Mouse (Mus musculus) heart, embryonic 11.5 days (tissue): ENCODE results near the gene Ralgps2. TPM values are rescaled to one million over a fixed set of nuclear protein-coding genes. Genes with fewer than 3 reads are reported as not detected.

Experiments used
- ATAC-seq: fragments of 200-750 bp; cut with Nextera tagmentation; replicated peaks from 2 replicates; pipeline ENCODE4 v1.8.0; 2017; ENCODE audit warnings: moderate library complexity; ENCODE audit not compliant: insufficient number of reproducible peaks, low FRiP score, low TSS enrichment
- H3K27ac ChIP-seq: fragments of 300-500 bp; sonication (generic); 2 replicates; pipeline ENCODE4 v1.5.1; 2014; ENCODE audit warnings: mild to moderate bottlenecking, low read depth, low read length
- H3K27me3 ChIP-seq: fragments of 300-500 bp; sonication (generic); 2 replicates; pipeline ENCODE4 v1.6.1; 2014; ENCODE audit warnings: mild to moderate bottlenecking, low read length, mixed read lengths; ENCODE audit not compliant: control insufficient read depth, insufficient read depth
- H3K36me3 ChIP-seq: fragments of 300-500 bp; sonication (generic); 2 replicates; pipeline ENCODE4 v1.6.1; 2014; ENCODE audit warnings: mild to moderate bottlenecking, low read length, moderate library complexity, mixed read lengths; ENCODE audit not compliant: control insufficient read depth, insufficient read depth
- H3K4me1 ChIP-seq: fragments of 300-500 bp; sonication (generic); 2 replicates; pipeline ENCODE4 v1.6.1; 2014; ENCODE audit warnings: low read length; ENCODE audit not compliant: control insufficient read depth, insufficient read depth
- H3K4me2 ChIP-seq: fragments of 300-500 bp; sonication (generic); 2 replicates; pipeline ENCODE4 v1.6.1; 2014; ENCODE audit warnings: mild to moderate bottlenecking, moderate library complexity
- H3K4me3 ChIP-seq: fragments of 300-500 bp; sonication (generic); 2 replicates; pipeline ENCODE4 v1.5.1; 2014; ENCODE audit warnings: low read depth, low read length
- H3K9ac ChIP-seq: fragments of 300-500 bp; sonication (generic); 2 replicates; pipeline ENCODE4 v1.6.1; 2014; ENCODE audit warnings: mild to moderate bottlenecking, low read depth, low read length, moderate library complexity
- H3K9me3 ChIP-seq: fragments of 300-500 bp; sonication (generic); replicated peaks from 2 replicates; pipeline ENCODE4 v1.6.1; 2016; ENCODE audit warnings: low read length; ENCODE audit not compliant: control insufficient read depth
- WGBS: fragments of 180-500 bp; shearing (Covaris S2); extraction: QIAGEN DNeasy Blood & Tissue Kit; methylation state at CpG from one replicate; pipeline ENCODE4 v1.1.7; 2014; ENCODE audit not compliant: insufficient replicate concordance; 5-methylcytosine and 5-hydroxymethylcytosine counted together
- polyA plus RNA-seq: library from polyadenylated mRNA; unstranded; fragments of >200 nt; fragmentation: Nextera tagmentation; extraction: Ambion mirVana; gene quantifications from 2 replicates; pipeline ENCODE4 v1.2.1, GENCODE M21; 2014

The Ralgps2 gene
- polyA plus RNA-seq, 1 experiment from 2014 or later = 44.1 TPM

DNA sequence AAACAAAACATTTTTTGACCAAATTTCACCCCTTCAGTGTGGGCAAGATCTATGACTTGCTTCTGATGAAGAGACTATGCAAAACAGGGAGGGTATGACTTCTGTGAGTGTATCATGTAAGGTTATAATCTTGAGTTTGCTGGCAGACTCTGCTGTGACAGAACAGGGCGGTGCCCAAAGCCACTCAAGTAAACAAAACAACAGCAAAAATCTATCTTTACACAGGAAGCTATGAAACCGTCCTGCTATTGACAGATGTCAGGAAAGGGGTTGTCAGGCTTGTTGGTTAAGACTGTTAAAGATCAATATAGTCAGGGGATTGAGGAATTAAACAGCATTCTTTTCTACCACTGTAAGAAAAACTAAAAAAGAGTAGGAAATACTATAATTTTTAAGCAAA is 33.8 kb downstream of the Ralgps2 start:
- WGBS = 80% methylated on average over 2 of the region's 2 CpGs
- ATAC-seq = no peak

DNA sequence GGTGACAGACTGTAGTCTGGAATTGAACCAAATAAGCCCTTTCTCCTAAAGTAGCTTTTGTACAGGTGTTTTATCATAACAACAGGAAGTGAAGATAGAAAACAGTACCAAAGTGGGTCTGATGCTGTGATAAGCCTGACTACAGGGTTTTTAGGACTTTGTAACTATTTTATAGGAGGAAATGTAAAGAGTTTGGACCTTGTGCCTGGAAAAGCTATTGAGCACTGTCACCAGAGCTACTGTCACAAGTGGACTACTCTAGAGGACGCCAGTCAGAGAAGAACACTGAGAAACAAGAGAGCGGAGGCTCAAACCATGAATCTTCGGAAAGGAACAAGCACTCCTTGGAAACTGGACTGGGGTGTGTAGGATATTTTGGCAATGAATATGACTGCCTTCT is 35.5 kb downstream of the Ralgps2 start:
- no peak for ATAC-seq
- Histone ChIP-seq H3K4me1 (no peaks in the 10 kb centered on the region), H3K4me3 (no peak overlapping the region), H3K4me2 (no peak overlapping the region), H3K27me3 (no peaks in the 10 kb centered on the region), H3K9me3 (no peaks in the 10 kb centered on the region), H3K9ac (no peak overlapping the region), H3K36me3 (no peaks in the 10 kb centered on the region), H3K27ac (no peak overlapping the region)
- 85% methylated on average over 3 of the region's 3 CpGs for WGBS

More for the DNA sequence above, 33.8 kb downstream of the Ralgps2 start:
- Histone ChIP-seq H3K27ac (no peak overlapping the region), H3K27me3 (no peaks in the 10 kb centered on the region), H3K4me1 (no peaks in the 10 kb centered on the region), H3K4me3 (no peak overlapping the region), H3K9me3 (no peaks in the 10 kb centered on the region), H3K36me3 (no peaks in the 10 kb centered on the region), H3K9ac (no peak overlapping the region), H3K4me2 (no peak overlapping the region)

DNA sequence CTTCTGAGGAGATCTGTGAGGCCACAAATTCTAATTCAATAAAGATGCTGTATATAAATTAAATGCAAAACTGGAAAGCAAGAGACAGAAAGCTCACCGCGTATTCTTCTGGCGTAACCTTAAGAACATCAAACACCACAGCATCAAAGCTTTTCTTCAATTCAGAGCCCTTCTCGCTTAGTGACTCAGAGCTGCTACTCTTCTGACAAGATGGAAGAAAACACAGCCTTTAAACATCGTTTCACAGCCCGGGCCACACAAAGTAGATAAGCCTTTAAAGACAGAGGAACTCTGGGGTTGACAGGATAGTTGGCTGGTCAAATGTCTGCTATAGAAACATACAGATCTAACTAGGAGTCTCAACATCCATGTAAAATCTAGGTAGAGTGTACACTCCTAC is 37.7 kb downstream of the Ralgps2 start:
- Histone ChIP-seq H3K4me3 (no peak overlapping the region), H3K4me1 (no peaks in the 10 kb centered on the region; the same call in 1 of the 2 replicates), H3K4me2 (no peak overlapping the region), H3K36me3 (no peaks in the 10 kb centered on the region), H3K9ac (no peak overlapping the region), H3K9me3 (no peaks in the 10 kb centered on the region), H3K27me3 (no peaks in the 10 kb centered on the region), H3K27ac (no peak overlapping the region)
- 70% methylated on average over 6 of the region's 6 CpGs for WGBS
- no peak for ATAC-seq

DNA sequence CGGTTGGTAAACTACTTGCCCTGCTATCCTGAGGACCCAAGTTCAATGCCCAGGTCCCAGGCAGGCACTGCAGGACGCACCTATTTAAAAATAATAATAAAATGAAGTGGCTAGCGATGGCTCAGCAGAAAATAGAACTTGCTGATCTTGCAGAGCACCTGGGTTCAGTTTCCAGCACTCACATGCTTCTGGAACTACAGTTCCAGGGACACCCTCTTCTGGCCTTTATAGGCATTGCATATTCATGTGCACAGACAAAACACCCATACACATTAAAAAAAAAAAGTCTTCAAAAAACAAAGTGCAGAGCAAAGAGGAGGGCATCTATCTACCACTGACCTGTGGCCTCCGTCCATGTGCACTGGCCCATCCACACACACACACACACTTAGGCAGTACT is 47.9 kb downstream of the Ralgps2 start:
- Histone ChIP-seq H3K27ac (no peak overlapping the region), H3K4me2 (no peak overlapping the region), H3K9me3 (no peaks in the 10 kb centered on the region), H3K4me3 (no peak overlapping the region), H3K4me1 (no peaks in the 10 kb centered on the region), H3K36me3 (peaks cover 4% of the 10 kb centered on the region; the same call in 1 of the 2 replicates), H3K9ac (no peak overlapping the region), H3K27me3 (no peaks in the 10 kb centered on the region)
- ATAC-seq = no peak
- 89% methylated on average over 4 of the region's 4 CpGs for WGBS

DNA sequence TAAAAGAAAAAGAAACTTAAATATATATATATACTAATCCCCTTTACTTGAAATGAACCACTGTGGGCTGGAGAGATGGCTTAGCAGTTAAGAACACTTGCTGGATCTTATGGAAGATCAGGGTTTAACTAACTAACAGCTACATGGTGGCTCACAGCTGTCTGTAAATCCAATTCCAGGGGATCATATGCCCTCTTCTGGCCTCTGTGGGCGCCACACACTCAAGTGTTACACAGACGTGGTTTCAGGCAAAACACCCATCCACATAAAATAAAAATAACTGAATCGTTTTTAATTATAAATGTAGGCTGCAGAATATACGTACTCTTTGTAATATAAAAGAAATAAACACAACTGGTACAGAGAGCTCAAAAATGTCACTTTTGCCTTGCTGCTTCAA is 50.6 kb downstream of the Ralgps2 start:
- H3K36me3 ChIP-seq = peaks cover 4% of the 10 kb centered on the region; the same call in 1 of the 2 replicates
- H3K27ac ChIP-seq = no peak overlapping the region
- H3K9me3 ChIP-seq = no peaks in the 10 kb centered on the region
- H3K4me1 ChIP-seq = no peaks in the 10 kb centered on the region
- no peak overlapping the region for H3K4me2 ChIP-seq
- 86% methylated on average over 4 of the region's 4 CpGs for WGBS
- H3K4me3 ChIP-seq = no peak overlapping the region
- H3K27me3 ChIP-seq = no peaks in the 10 kb centered on the region
- ATAC-seq = no peak
- H3K9ac ChIP-seq = no peak overlapping the region

DNA sequence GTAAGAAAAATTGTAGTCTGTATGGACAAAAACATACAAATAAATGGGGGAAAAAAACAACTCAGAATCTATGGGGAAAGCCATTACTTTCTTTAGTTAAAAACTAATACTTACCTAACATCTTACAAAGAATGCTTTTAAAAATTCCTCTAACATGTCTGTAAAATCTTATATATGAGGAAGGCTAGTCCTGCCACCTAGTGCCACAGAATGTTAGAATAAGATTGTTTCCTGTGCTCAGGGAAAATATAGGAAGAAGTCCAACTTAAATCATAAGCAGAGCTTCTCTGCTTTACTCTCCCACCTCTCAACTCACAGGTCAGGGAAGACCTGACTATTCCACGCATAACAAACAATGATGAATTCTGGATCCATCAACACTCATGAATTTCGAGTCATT is 53.5 kb downstream of the Ralgps2 start:
- no peak for ATAC-seq
- H3K4me3 ChIP-seq = no peak overlapping the region
- H3K9ac ChIP-seq = no peak overlapping the region
- no peak overlapping the region for H3K4me2 ChIP-seq
- H3K36me3 ChIP-seq = peaks cover 6% of the 10 kb centered on the region
- no peaks in the 10 kb centered on the region for H3K27me3 ChIP-seq
- H3K9me3 ChIP-seq = no peaks in the 10 kb centered on the region
- H3K27ac ChIP-seq = no peak overlapping the region
- 85% methylated on average over 2 of the region's 2 CpGs for WGBS
- H3K4me1 ChIP-seq = no peaks in the 10 kb centered on the region

DNA sequence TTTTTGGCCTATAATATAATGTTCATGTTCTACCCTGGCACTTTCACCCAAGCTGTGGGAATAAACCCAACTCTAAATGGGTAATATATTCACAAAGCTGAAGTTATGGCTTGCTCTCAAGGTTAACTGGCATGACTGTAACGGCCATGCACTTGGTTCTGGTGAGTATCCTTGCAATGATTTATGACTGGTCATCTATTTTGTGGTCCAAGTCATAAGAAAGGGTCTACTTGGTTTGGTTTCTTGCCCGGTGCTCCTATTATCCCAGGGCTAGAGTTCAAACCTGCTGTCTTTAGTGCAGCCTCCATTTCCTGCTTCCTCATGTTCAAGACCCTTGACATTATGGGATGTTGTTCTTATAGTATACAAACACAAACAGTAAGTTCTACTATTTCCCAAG is 54.6 kb downstream of the Ralgps2 start:
- H3K27ac ChIP-seq = no peak overlapping the region
- H3K27me3 ChIP-seq = no peaks in the 10 kb centered on the region
- 89% methylated on average over 2 of the region's 2 CpGs for WGBS
- H3K9ac ChIP-seq = no peak overlapping the region
- no peaks in the 10 kb centered on the region for H3K4me1 ChIP-seq
- peaks cover 6% of the 10 kb centered on the region for H3K36me3 ChIP-seq
- H3K4me3 ChIP-seq = no peak overlapping the region
- ATAC-seq = no peak
- no peak overlapping the region for H3K4me2 ChIP-seq
- no peaks in the 10 kb centered on the region for H3K9me3 ChIP-seq

DNA sequence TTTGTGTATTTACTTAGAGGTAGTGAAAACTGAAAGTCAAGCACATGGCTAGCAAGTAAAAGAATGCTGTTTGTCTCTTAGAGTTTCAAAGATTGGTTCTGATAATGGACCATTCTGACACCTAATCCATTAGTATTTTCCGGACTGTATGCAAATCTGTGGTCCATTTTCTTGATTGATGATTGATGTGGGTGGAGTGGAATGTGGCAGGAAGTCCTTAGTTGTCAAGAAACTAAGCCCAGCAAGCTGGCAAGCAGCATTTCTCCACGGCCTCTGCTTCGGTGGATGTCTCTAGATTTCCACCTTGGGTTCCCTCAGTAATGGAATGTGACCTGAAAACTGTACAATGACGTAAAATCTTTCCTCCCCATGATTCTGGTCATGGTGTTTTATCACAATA is 68.8 kb downstream of the Ralgps2 start:
- no peak overlapping the region for H3K27ac ChIP-seq
- no peak overlapping the region for H3K4me2 ChIP-seq
- H3K36me3 ChIP-seq = no peaks in the 10 kb centered on the region
- ATAC-seq = no peak
- peaks cover 18% of the 10 kb centered on the region for H3K4me1 ChIP-seq
- no peak overlapping the region for H3K4me3 ChIP-seq
- WGBS = 71% methylated on average over 4 of the region's 4 CpGs
- no peaks in the 10 kb centered on the region for H3K9me3 ChIP-seq
- no peak overlapping the region for H3K9ac ChIP-seq
- H3K27me3 ChIP-seq = no peaks in the 10 kb centered on the region

DNA sequence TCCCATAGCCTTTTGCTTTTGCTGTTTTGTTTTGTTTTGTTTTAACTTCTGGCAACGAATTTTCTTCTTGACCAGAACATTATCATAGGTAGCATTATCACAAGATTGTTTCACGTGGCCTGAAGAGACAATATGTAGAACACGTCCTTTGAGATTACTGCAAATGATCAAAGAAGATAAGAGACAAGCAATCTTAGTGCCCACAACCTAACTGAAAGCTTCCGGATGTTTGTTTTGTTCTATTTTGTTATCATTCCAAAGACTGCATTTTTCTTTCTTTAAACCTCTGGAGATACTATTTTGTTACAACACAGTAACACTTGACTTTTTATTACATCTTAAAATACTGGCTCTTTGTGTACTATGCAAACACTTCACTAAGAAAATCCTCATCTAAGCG is 69.4 kb downstream of the Ralgps2 start:
- H3K36me3 ChIP-seq = no peaks in the 10 kb centered on the region

More for the DNA sequence above, 69.4 kb downstream of the Ralgps2 start:
- Histone ChIP-seq H3K4me3 (no peak overlapping the region), H3K4me2 (no peak overlapping the region), H3K27me3 (no peaks in the 10 kb centered on the region), H3K9me3 (no peaks in the 10 kb centered on the region), H3K4me1 (peaks cover 18% of the 10 kb centered on the region), H3K9ac (no peak overlapping the region), H3K27ac (no peak overlapping the region)
- 79% methylated on average over 5 of the region's 5 CpGs for WGBS
- no peak for ATAC-seq
